Mouse (Mus musculus) kidney, adult 9 months (tissue): Measurements from ENCODE around the gene Cort.
A peak's percentile ranks its signal among the peaks of the same experiment; 100 is the strongest.
"Not testable (repeated sequence)": the region's sequence is repeated elsewhere in the genome, so short reads cannot be mapped to it uniquely, and the experiment has no call there.

Source experiments
- DNase-seq: peaks from one replicate; pipeline ENCODE4 v3.0.0; 2022

Cort gene

GRCm38 (mm10) chr4:149145151-149145550 is 18.6 kb upstream of the Cort start:
- no peak for DNase-seq

GRCm38 (mm10) chr4:149144459-149144858 is 17.9 kb upstream of the Cort start:
- peak; percentile 86 for DNase-seq

GRCm38 (mm10) chr4:149143594-149143993 is 17.0 kb upstream of the Cort start:
- peak; percentile 28 for DNase-seq

GRCm38 (mm10) chr4:149138515-149138914 is 12.0 kb upstream of the Cort start:
- DNase-seq, result no peak

GRCm38 (mm10) chr4:149136982-149137770 is 10.6 kb upstream of the Cort start, which contains the start of gene Cenps:
Gene Cenps (minus strand): TSS chr4:149137629.
- peak; percentile 89 for DNase-seq

GRCm38 (mm10) chr4:149136116-149136850 is 9.7 kb upstream of the Cort start:
- no peak for DNase-seq

- no peak for DNase-seq
Observed at GRCm38 (mm10) chr4:149133395-149133794, 6.8 kb upstream of the Cort start.

- no peak for DNase-seq
Observed at GRCm38 (mm10) chr4:149131789-149132565, 5.4 kb upstream of the Cort start.

- no peak for DNase-seq
Observed at GRCm38 (mm10) chr4:149131021-149131752, 4.6 kb upstream of the Cort start.

- DNase-seq, result no peak
Observed at GRCm38 (mm10) chr4:149128467-149128866, 1.9 kb upstream of the Cort start.

GRCm38 (mm10) chr4:149126115-149126509 is 451 bp downstream of the Cort start:
- no peak for DNase-seq

GRCm38 (mm10) chr4:149125341-149126114 is 1.0 kb downstream of the Cort start:
- DNase-seq, result no peak

- DNase-seq, result no peak
Observed at GRCm38 (mm10) chr4:149123432-149123831, 3.1 kb downstream of the Cort start.

- not testable (repeated sequence) for DNase-seq
Observed at GRCm38 (mm10) chr4:149119978-149120562, 6.5 kb downstream of the Cort start.

GRCm38 (mm10) chr4:149103875-149104561 is 22.5 kb downstream of the Cort start, which contains the start of gene Dffa:
Gene Dffa (plus strand): TSS chr4:149104146.
- DNase-seq, result peak; percentile 95

GRCm38 (mm10) chr4:149101456-149101855 is 25.1 kb downstream of the Cort start:
- no peak for DNase-seq

- DNase-seq, result not testable (repeated sequence)
Observed at GRCm38 (mm10) chr4:149100449-149100848, 26.1 kb downstream of the Cort start.

- peak; percentile 94 for DNase-seq
Observed at GRCm38 (mm10) chr4:149099369-149100017, 27.1 kb downstream of the Cort start, which contains the start of gene Pex14. Gene Pex14 (minus strand): TSS chr4:149099876.

- DNase-seq, result no peak
Observed at GRCm38 (mm10) chr4:149098571-149098970, 28.0 kb downstream of the Cort start.

- peak; percentile 56 for DNase-seq
Observed at GRCm38 (mm10) chr4:149097956-149098355, 28.6 kb downstream of the Cort start.
